Mouse (Mus musculus) MEL-GATA-1-ER (cell line): Measurements from ENCODE around the gene Larp4b.

Experiments used
- DNase-seq: peaks from one replicate; pipeline ENCODE4 v3.0.0-alpha.2; 2012; ENCODE audit warnings: low read depth; ENCODE audit errors: extremely low read depth

The Larp4b gene

DNA sequence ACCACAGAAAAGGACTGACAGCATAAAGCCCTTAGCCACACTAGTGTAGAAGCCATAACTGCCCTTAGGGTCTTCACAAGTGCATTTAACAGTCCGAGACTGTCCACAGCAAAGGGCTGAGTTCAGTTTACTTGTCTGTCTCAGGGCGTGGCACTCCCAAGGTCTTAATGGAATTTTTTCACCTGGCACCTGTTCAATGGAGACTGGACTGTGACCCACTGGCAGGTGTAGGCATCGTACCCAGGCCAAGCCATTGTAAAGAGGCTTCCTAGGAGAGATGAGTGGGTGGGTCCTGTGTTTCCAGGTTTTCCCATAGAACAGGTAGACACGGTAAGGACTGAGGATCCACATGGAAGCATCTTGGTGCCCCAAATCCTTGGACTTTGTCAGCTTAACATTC lies 84.6 kb downstream of the Larp4b start:
- no peak for DNase-seq

DNA sequence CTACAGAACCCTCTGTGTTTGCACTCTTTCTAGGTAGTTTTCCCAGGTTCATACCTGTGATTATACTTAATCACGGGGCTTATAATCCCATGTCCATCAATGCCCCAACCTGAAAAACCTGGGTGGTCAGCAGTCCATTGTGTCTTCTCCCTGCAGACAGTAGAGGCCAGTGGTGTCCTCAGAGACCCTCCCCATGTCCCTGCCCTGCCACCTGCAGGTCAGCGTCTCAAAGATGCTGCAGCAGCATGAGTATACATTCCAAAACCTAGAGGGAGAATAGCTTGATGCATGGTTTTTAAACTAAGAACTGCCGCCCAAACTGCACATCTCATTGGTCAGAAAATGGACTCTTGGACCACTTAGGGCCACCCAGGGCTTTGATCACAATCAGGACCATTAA lies 85.0 kb downstream of the Larp4b start:
- DNase-seq = no peak

DNA sequence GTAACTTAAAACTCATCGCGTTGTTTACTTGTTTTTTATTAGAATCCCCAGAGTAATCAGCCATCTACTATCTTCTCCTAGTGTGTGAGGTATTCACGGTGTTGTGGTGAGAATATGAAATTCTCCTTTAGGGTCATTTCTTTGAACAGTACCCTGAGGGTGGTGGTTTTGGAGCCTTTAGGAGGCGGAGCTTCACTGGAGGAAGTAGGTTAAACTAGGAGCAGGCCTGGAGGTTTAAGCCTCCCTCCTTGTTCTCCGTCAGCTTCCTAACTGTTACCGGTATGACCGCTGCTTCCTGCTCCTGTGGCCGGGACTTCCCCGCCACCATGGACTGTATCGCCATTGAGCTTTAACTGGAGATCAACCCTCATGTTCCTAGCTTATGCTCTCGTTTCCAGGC lies 86.5 kb downstream of the Larp4b start:
- DNase-seq = no peak

DNA sequence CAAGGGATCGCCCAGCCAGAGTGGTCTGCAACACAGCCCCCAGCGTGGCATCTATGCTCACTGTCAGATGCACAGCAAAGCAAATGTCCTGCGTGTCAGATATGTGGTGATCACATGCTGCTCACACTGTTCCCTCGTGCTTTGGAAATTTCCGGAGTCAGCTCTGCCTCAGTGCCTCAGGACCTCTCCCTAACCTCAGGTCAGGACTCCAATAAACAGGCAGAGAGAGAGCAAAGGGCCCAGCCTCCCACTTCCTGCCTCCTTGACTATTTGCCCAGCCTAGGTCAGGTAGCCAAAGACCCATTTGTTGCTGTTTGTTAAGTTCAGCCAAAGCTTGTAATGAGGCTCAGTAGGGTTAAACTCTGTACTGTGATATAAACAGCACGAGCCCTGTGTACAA lies 87.4 kb downstream of the Larp4b start:
- no peak for DNase-seq

DNA sequence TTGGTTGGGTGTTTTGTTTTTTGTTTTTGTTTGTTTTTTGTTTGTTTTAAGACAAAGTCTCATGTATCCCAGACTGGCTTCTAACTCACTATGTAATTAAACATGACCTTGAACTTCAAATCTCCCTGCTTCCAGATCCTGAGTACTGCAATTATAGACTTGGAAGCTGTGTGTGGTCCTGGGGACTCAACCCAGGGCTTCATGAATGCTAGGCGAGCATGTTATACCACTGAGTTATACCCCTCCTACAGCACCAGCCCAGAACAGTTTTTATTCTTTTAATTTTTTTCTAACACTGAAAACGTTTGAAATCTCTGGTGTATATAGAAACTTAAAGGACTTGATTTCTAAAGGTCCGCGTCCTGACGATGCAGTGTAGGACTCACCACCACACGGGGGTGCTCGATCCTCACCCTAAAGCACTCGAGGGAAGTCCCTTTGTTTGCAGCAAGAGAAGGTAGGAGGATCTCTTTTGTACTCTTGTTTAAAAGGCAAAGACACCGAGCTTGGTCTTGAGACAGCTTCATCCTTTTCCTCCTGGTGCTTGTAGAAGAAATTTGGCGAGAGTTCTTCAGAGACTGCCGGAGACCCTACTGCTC lies 88.1 kb downstream of the Larp4b start:
- peak; percentile 18 for DNase-seq

DNA sequence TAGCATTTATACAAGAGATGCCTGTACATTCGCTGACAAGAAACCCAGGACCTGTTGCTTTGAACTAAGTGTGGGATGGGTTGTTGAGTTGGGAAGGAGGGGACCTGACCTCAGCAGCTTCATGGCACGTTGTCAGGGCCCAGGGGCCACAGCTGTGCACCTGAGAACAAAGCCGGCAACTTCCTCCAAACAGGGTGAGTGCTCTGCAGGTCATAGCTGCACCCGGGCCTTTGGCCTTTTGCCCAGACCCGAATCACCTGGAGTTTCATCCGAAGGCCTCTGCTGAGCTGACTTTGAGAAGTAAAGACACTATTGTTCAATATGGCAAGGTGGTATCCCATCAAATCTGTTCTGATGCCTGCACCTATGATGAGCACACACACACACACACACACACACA lies 90.6 kb downstream of the Larp4b start:
- DNase-seq = no peak

DNA sequence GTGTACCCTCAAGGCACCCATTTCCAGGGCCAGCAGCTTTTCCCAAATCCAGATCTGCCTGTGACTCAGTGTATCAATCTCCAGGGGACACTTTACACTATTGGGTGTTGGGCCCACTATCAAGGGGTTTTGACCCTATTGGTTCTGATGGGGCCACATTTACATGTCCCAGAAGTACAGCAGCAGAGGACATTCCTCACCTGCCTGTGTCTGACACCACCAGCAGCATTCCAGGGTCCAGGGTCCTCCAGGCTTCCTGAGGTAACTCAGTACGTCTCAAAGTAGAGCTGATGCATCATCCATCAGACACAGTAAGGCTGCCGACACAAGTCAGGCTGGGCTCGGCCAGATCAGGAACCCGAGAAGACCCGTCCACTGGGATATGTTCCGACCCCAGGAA lies 91.0 kb downstream of the Larp4b start:
- no peak for DNase-seq

DNA sequence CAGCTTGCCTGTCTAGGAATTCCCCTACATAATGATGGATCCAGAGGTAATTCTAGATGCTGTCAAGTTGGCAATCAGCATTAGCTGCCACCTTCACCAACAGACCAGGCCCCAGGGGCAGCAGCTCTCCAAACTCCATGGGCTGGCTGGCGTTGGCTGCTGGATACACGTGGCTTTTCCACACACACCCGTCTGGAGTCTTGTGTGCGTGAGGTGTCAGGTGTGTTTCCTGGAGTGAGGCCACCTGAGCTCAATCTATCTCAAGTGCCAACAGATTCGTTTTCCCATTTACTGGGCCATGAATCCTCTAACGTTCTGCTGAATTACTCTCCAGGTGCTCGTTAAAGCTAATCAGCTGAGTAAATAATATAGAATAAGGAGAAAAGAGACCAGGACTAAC lies 93.5 kb downstream of the Larp4b start:
- no peak for DNase-seq

DNA sequence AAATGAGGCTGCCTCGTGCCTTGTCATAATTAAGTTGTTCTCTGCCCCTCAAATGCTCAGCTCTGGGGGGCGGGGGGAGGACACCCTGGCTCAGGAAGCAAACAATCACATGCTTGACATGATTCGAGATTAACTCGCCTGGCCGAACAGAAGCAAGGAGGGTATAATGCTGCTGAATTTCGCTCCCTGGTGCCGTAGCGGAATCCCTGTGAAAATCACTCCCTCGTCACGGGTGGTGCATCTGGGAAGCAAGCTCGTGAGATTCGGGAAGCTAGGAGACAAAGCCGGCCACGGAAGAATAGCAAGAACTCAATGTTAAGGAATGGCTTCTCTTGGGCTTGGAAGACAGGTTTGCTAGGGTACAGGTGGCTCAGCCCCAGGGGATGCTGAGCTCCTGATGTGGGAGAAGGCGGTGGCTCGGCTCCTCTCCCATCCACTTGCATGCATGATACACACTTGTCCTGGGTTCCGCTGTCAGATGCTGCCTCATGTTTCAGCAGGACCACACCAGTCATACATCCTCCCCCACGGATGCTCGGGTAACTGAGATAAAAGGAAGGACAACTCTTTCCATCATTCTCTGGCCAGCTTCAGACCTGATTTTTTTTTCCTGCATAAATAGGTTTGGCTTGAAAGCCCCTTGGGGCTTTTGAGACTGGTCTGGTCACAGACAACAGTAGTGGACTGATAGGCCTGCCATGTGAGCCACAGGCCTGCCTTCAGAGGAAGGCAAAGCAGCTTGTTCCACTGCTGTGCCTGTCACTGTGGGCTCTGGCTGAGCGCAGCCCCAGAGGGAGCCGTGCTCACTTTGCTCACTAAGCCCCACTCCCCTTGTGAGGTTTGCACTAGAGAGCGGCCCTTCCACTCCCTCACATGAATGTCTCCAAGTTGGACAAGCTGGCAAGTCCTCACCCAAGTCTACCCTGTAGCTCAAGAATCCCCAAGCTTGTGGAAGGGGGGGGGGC lies 94.2 kb downstream of the Larp4b start:
- no peak for DNase-seq

- no peak for DNase-seq
These were observed 95.8 kb downstream of the Larp4b start for GRCm38 (mm10) chr13:9189481-9189880.

- no peak for DNase-seq
These were observed 97.8 kb downstream of the Larp4b start for GRCm38 (mm10) chr13:9191172-9192140.

- no peak for DNase-seq
These were observed 99.2 kb downstream of the Larp4b start for GRCm38 (mm10) chr13:9192797-9193330.

DNA sequence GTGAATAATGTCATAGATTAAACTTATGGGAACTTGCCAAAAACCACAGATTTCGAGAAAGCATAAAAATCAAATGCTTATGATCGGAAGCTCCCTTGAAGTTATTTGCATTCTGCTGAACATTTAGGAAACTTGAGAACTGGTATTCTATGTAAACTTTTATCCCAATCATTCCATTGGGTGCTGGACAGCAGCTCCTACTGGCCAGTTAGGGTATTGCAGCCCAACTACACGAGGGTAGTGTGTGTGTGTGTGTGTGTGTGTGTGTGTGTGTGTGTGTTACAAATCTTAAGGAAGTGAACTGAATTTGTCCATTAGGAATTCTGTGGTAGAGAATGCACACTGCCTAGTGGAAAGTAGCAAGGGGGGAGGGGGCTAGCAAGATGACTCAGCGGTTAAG lies 101.0 kb downstream of the Larp4b start:
- peak; percentile 19 for DNase-seq

- DNase-seq = no peak
These were observed 101.9 kb downstream of the Larp4b start for GRCm38 (mm10) chr13:9195565-9195964.

GRCm38 (mm10) chr13:9198106-9198505 lies 104.4 kb downstream of the Larp4b start:
- no peak for DNase-seq

GRCm38 (mm10) chr13:9198728-9199464 lies 105.2 kb downstream of the Larp4b start:
- no peak for DNase-seq

DNA sequence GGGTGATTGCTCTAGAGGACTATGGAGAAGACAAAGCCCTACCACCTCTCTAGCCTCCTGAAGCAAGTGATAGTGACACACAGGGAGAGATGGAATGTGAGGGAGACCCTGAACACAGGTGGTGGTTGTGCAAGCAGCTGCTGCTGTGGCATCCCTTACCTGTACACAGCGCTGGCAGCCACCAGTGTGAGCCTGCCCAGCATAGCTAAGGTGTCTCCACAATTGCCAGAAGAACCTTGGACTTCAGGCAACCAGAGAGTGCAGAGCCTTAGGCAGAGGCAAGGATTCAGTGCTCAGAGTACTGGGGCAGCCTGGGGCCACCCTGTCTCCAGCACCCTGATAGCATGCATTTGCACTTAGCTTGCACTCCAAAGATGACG lies 105.8 kb downstream of the Larp4b start:
- DNase-seq = no peak

- DNase-seq = no peak
These were observed 129.2 kb downstream of the Larp4b start for GRCm38 (mm10) chr13:9222761-9223405.
